Mouse (Mus musculus): ENCODE measurements at regions not wholly inside any gene's neighbourhood (a gene's known extent, or its start where the extent isn't known, plus 50 kb on each side); places are given as distances from the start of the nearest gene placed in this dataset.
A peak's percentile ranks its signal among the peaks of the same experiment; 100 is the strongest.

GRCm38 (mm10) chr10:108083220-108083619 is 78.8 kb upstream of the Ppp1r12a start:
- H3K4me3 ChIP-seq (replicated peaks; ENCODE audit: low read length), result no peak overlapping the region

GRCm38 (mm10) chr10:108075144-108075543 is 86.8 kb upstream of the Ppp1r12a start:
- H3K27me3 ChIP-seq (ENCODE audit: control insufficient read depth, insufficient read depth, low read length), result no peaks in the 10 kb centered on the region
- no peaks in the 10 kb centered on the region for H3K9me3 ChIP-seq (replicated peaks; ENCODE audit: control insufficient read depth, low read length)
- H3K9ac ChIP-seq (ENCODE audit: low read length), result no peak overlapping the region
- no peaks in the 10 kb centered on the region for H3K36me3 ChIP-seq (ENCODE audit: control insufficient read depth, insufficient read depth, low read length)
- no peak for ATAC-seq (ENCODE audit: insufficient read depth, low FRiP score)
- H3K4me1 ChIP-seq (ENCODE audit: control insufficient read depth, insufficient read depth, low read length), result no peaks in the 10 kb centered on the region
- H3K27ac ChIP-seq (ENCODE audit: low read length), result no peak overlapping the region
- WGBS, result 65% methylated on average over 5 of the region's 5 CpGs
- H3K4me2 ChIP-seq (ENCODE audit: low read depth, low read length), result no peak overlapping the region
- no peak overlapping the region for H3K4me3 ChIP-seq (replicated peaks; ENCODE audit: low read length)

More at GRCm38 (mm10) chr10:108083220-108083619, 78.8 kb upstream of the Ppp1r12a start:
- Histone ChIP-seq H3K9ac (ENCODE audit: low read length) (no peak overlapping the region), H3K36me3 (ENCODE audit: control insufficient read depth, insufficient read depth, low read length) (no peaks in the 10 kb centered on the region), H3K4me1 (ENCODE audit: control insufficient read depth, insufficient read depth, low read length) (no peaks in the 10 kb centered on the region), H3K9me3 (replicated peaks; ENCODE audit: control insufficient read depth, low read length) (no peaks in the 10 kb centered on the region), H3K27ac (ENCODE audit: low read length) (no peak overlapping the region), H3K27me3 (ENCODE audit: control insufficient read depth, insufficient read depth, low read length) (no peaks in the 10 kb centered on the region), H3K4me2 (ENCODE audit: low read depth, low read length) (no peak overlapping the region)
- ATAC-seq (ENCODE audit: insufficient read depth, low FRiP score), result 0 out of 2 replicates have a peak, but pooled peaks have one; percentile 47

DNA sequence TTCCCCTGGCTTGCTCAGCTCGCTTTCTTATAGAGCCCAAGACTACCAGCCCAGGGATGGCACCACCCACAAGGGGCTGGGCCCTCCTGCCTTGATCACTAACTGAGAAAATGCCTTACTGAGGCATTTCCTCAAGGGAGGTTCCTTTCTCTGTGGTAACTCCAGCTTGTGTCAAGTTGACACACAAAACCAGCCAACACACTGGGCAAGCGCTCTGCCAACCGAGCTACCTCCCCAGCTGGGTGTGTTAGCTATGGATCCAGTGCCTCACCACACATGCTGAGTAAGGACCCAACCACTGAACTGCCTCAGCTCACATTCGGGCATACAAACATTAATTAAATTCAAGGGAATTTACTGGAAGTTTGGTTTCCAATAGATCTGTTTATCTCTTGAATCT is 88.2 kb upstream of the Ppp1r12a start:
- Histone ChIP-seq H3K36me3 (ENCODE audit: control insufficient read depth, insufficient read depth, low read length) (no peaks in the 10 kb centered on the region), H3K9me3 (replicated peaks; ENCODE audit: control insufficient read depth, low read length) (no peaks in the 10 kb centered on the region), H3K27ac (ENCODE audit: low read length) (no peak overlapping the region), H3K4me2 (ENCODE audit: low read depth, low read length) (no peak overlapping the region), H3K4me3 (replicated peaks; ENCODE audit: low read length) (no peak overlapping the region), H3K4me1 (ENCODE audit: control insufficient read depth, insufficient read depth, low read length) (no peaks in the 10 kb centered on the region), H3K9ac (ENCODE audit: low read length) (no peak overlapping the region), H3K27me3 (ENCODE audit: control insufficient read depth, insufficient read depth, low read length) (no peaks in the 10 kb centered on the region)
- WGBS, result 74% methylated on average over 4 of the region's 4 CpGs
- ATAC-seq (ENCODE audit: insufficient read depth, low FRiP score), result no peak

DNA sequence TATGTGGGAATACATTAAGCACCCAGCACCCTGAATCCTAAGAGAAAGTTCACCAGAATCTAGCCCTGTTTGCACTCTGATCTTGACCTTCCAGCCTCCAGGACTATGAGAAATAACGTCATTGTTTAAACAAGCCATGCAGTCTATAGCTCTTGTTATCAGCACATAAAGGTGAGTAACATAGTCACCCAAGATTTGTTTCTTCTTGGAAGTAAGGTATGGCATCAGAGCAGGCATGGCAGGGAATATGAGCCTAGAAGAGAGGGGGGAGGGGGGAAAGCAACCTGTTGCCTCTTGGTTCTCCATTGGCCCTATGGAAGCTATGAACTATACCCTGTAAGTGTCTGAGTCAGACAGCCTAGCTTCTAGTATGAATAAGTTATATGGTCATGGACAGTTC is 89.8 kb upstream of the Ppp1r12a start:
- no peak overlapping the region for H3K9ac ChIP-seq (ENCODE audit: low read length)
- H3K27me3 ChIP-seq (ENCODE audit: control insufficient read depth, insufficient read depth, low read length), result no peaks in the 10 kb centered on the region
- H3K4me3 ChIP-seq (replicated peaks; ENCODE audit: low read length), result no peak overlapping the region
- 0 out of 2 replicates have a peak, but pooled peaks cover 3% of the 10 kb centered on the region for H3K4me1 ChIP-seq (ENCODE audit: control insufficient read depth, insufficient read depth, low read length)
- H3K36me3 ChIP-seq (ENCODE audit: control insufficient read depth, insufficient read depth, low read length), result no peaks in the 10 kb centered on the region
- no peak overlapping the region for H3K4me2 ChIP-seq (ENCODE audit: low read depth, low read length)
- no peak overlapping the region for H3K27ac ChIP-seq (ENCODE audit: low read length)
- WGBS, result 29% methylated on average over 1 of the region's 1 CpGs
- no peaks in the 10 kb centered on the region for H3K9me3 ChIP-seq (replicated peaks; ENCODE audit: control insufficient read depth, low read length)
- peak; percentile 61; the same call in 1 of the 2 replicates for ATAC-seq (ENCODE audit: insufficient read depth, low FRiP score)

DNA sequence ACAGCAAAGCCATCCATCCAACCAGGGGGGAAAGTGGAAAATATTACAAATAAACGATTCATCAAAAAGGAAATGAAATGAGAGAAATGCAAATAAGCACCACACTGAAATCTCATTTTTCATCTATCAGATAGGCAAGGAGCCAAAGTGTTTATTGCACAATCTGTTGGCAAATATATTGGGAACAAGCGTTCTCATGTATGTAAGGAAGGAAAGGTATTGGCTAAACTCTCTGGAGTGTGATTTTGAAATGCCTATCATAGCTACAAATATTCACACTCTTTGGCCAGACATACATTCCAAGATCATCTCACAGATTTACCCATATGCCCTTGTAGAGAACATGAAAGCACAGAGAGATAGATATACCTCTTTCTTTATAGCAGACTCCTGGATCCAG is 90.6 kb upstream of the Ppp1r12a start:
- Histone ChIP-seq H3K27ac (ENCODE audit: low read length) (no peak overlapping the region), H3K4me2 (ENCODE audit: low read depth, low read length) (no peak overlapping the region), H3K9me3 (replicated peaks; ENCODE audit: control insufficient read depth, low read length) (no peaks in the 10 kb centered on the region), H3K4me3 (replicated peaks; ENCODE audit: low read length) (no peak overlapping the region), H3K9ac (ENCODE audit: low read length) (no peak overlapping the region), H3K4me1 (ENCODE audit: control insufficient read depth, insufficient read depth, low read length) (0 out of 2 replicates have a peak, but pooled peaks cover 4% of the 10 kb centered on the region), H3K27me3 (ENCODE audit: control insufficient read depth, insufficient read depth, low read length) (no peaks in the 10 kb centered on the region), H3K36me3 (ENCODE audit: control insufficient read depth, insufficient read depth, low read length) (no peaks in the 10 kb centered on the region)
- 58% methylated on average over 2 of the region's 2 CpGs for WGBS
- no peak for ATAC-seq (ENCODE audit: insufficient read depth, low FRiP score)

DNA sequence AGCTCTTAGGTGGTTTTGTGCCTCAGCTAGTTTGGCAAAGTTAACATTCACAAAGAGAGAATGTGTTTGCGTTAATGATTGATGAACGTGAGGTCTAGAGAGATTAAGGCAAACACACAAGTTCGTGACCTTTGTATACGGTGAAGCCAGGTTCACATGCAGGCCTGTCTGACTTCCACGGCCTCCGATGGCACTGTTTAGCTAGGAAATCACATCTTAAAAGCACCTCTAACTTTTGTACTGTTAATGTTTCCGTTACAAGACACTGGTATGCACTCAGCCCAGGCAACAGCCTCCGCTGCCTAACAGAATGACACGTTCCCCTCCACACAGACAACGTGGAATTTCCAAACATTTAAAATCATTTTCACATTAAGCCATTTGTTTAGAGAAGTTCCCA is 94.3 kb upstream of the Ppp1r12a start:
- Histone ChIP-seq H3K36me3 (ENCODE audit: control insufficient read depth, insufficient read depth, low read length) (no peaks in the 10 kb centered on the region), H3K27ac (ENCODE audit: low read length) (peak overlapping the region; percentile 66; the same call in 1 of the 2 replicates), H3K4me2 (ENCODE audit: low read depth, low read length) (peak overlapping the region; percentile 40), H3K27me3 (ENCODE audit: control insufficient read depth, insufficient read depth, low read length) (no peaks in the 10 kb centered on the region), H3K9me3 (replicated peaks; ENCODE audit: control insufficient read depth, low read length) (no peaks in the 10 kb centered on the region), H3K4me1 (ENCODE audit: control insufficient read depth, insufficient read depth, low read length) (0 out of 2 replicates have a peak, but pooled peaks cover 4% of the 10 kb centered on the region), H3K4me3 (replicated peaks; ENCODE audit: low read length) (no peak overlapping the region), H3K9ac (ENCODE audit: low read length) (peak overlapping the region; percentile 31; the same call in 1 of the 2 replicates)
- peak; percentile 72; the same call in 1 of the 2 replicates for ATAC-seq (ENCODE audit: insufficient read depth, low FRiP score)
- WGBS, result 14% methylated on average over 10 of the region's 10 CpGs

DNA sequence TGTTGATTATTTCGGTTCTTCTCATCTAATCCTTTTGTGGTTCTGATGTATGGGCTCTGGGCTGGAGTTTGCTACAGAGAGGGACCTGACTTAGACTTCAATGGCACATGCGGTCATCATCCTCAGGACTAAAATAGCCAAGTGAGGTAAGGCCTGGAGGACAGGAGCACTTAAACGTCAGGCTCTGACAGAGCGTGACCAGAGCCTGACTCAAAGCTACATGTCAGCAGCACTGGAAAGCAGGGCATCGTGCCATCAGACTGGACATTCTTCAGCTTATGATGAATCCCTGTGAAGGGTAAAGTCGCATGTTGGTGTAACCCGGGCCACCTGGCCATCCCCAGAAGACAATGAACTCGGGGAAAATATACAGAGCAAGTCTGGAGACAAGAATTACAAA is 95.8 kb upstream of the Ppp1r12a start:
- H3K9me3 ChIP-seq (replicated peaks; ENCODE audit: control insufficient read depth, low read length), result no peaks in the 10 kb centered on the region
- no peak overlapping the region for H3K4me3 ChIP-seq (replicated peaks; ENCODE audit: low read length)
- H3K4me2 ChIP-seq (ENCODE audit: low read depth, low read length), result no peak overlapping the region
- WGBS, result 81% methylated on average over 8 of the region's 8 CpGs
- no peaks in the 10 kb centered on the region for H3K36me3 ChIP-seq (ENCODE audit: control insufficient read depth, insufficient read depth, low read length)
- ATAC-seq (ENCODE audit: insufficient read depth, low FRiP score), result no peak
- no peaks in the 10 kb centered on the region for H3K27me3 ChIP-seq (ENCODE audit: control insufficient read depth, insufficient read depth, low read length)
- H3K9ac ChIP-seq (ENCODE audit: low read length), result no peak overlapping the region
- no peak overlapping the region for H3K27ac ChIP-seq (ENCODE audit: low read length)
- 0 out of 2 replicates have a peak, but pooled peaks cover 4% of the 10 kb centered on the region for H3K4me1 ChIP-seq (ENCODE audit: control insufficient read depth, insufficient read depth, low read length)

- Histone ChIP-seq H3K4me2 (ENCODE audit: low read depth, low read length) (no peak overlapping the region), H3K9me3 (replicated peaks; ENCODE audit: control insufficient read depth, low read length) (no peaks in the 10 kb centered on the region), H3K4me3 (replicated peaks; ENCODE audit: low read length) (no peak overlapping the region), H3K36me3 (ENCODE audit: control insufficient read depth, insufficient read depth, low read length) (no peaks in the 10 kb centered on the region), H3K27me3 (ENCODE audit: control insufficient read depth, insufficient read depth, low read length) (no peaks in the 10 kb centered on the region), H3K9ac (ENCODE audit: low read length) (no peak overlapping the region), H3K4me1 (ENCODE audit: control insufficient read depth, insufficient read depth, low read length) (no peaks in the 10 kb centered on the region), H3K27ac (ENCODE audit: low read length) (no peak overlapping the region)
- ATAC-seq (ENCODE audit: insufficient read depth, low FRiP score), result no peak
- 70% methylated on average over 7 of the region's 7 CpGs for WGBS
Measured at GRCm38 (mm10) chr10:108061813-108062435, 100.1 kb upstream of the Ppp1r12a start.

GRCm38 (mm10) chr10:108060554-108060953 is 101.4 kb upstream of the Ppp1r12a start:
- 60% methylated on average over 3 of the region's 3 CpGs for WGBS
- Histone ChIP-seq H3K9me3 (replicated peaks; ENCODE audit: control insufficient read depth, low read length) (no peaks in the 10 kb centered on the region), H3K9ac (ENCODE audit: low read length) (no peak overlapping the region), H3K4me3 (replicated peaks; ENCODE audit: low read length) (no peak overlapping the region), H3K4me2 (ENCODE audit: low read depth, low read length) (no peak overlapping the region), H3K36me3 (ENCODE audit: control insufficient read depth, insufficient read depth, low read length) (no peaks in the 10 kb centered on the region), H3K4me1 (ENCODE audit: control insufficient read depth, insufficient read depth, low read length) (no peaks in the 10 kb centered on the region), H3K27ac (ENCODE audit: low read length) (no peak overlapping the region), H3K27me3 (ENCODE audit: control insufficient read depth, insufficient read depth, low read length) (no peaks in the 10 kb centered on the region)
- no peak for ATAC-seq (ENCODE audit: insufficient read depth, low FRiP score)

Measured in stomach, embryonic 16.5 days (tissue).